Mouse (Mus musculus): Measurements from ENCODE around the gene Dnaaf3.
"Not testable (repeated sequence)": the region's sequence is repeated elsewhere in the genome, so short reads cannot be mapped to it uniquely, and the experiment has no call there.

Gene Dnaaf3

DNA sequence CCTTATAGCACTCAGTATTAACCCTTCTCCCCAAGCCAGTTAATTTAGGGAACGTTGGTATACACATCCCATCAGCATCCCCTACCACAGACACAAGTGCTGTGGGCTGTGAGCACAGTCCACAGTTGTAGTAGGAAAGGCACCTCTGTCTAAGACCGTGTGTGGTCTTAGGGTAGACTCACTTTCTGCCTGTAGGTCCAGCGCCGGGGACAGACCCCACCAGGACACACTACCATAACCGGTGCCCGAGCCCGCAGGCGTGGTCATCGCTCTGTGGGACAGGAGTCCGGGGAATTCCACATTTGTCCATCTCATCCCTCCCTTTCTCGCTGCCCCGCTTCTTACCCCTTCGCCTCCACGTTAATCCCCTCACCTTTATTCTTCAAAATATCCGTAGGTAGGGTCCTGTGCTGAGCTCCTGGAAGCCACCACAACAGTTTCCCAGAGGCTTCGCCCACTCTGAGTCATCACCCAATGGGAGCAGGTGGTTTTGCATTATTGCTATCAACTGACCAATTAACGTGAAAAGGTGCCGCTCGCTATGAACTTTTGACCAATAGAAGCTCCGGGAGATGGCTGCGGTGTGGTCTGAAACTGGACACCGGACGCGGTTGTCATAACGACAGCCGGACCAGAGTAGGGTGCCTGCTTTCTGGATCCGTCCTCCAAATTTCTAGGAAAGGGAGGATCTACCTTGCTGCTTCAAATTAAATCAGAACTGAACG lies at the start of gene Dnaaf3:
TSS of gene Dnaaf3 (minus strand) at position 449 of the 725 bp plus-strand sequence.
- peak within 1 kb of the TSS; percentile 79 for H3K4me3 ChIP-seq (replicated peaks; ENCODE audit: low read length)
- no peaks in the 10 kb centered on the region for H3K9me3 ChIP-seq (ENCODE audit: low read length)
- TF ChIP-seq NANOG (IDR thresholded peaks at IDR 0.05; ENCODE audit: borderline replicate concordance, low read length), result peak; percentile 17; the same call in 1 of the 2 replicates
- TF ChIP-seq CTCF (conservative IDR thresholded peaks at IDR 0.05; ENCODE audit: low read length), result no peak
- no peak for TF ChIP-seq POU5F1 (IDR thresholded peaks at IDR 0.05; ENCODE audit: borderline replicate concordance, low read length)
- H3K27me3 ChIP-seq (ENCODE audit: insufficient read depth, low read length), result no peaks in the 10 kb centered on the region
- no peaks in the 10 kb centered on the region for H3K36me3 ChIP-seq (ENCODE audit: insufficient read depth, low read length)
- H3K4me1 ChIP-seq (replicated peaks; ENCODE audit: low read depth, low read length), result peaks cover 72% of the 10 kb centered on the region

DNA sequence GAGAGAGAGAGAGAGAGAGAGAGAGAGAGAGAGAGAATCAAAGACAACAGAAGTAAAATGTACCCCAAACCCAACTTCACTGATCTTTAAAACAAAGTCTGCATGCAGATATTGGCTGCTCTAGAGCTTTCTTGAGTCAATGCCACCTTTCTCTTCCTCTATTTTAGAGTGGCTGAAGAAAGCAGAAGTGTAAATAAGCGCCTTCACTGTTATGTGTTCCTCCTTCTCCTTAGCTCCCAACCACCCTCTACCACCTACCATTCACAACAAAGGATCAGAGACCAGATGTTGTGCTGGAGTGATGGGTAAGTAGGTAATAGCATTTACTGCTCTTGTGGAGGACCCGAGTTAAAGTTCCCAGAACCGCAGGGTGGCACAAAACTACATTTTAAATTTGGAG lies 49.2 kb upstream of the Dnaaf3 start:
- not testable (repeated sequence) for H3K36me3 ChIP-seq (ENCODE audit: insufficient read depth, low read length); H3K27me3 ChIP-seq (ENCODE audit: insufficient read depth, low read length); H3K4me1 ChIP-seq (replicated peaks; ENCODE audit: low read depth, low read length); H3K4me3 ChIP-seq (replicated peaks; ENCODE audit: low read length)
- H3K9me3 ChIP-seq (ENCODE audit: low read length), result peaks cover 30% of the 10 kb centered on the region

DNA sequence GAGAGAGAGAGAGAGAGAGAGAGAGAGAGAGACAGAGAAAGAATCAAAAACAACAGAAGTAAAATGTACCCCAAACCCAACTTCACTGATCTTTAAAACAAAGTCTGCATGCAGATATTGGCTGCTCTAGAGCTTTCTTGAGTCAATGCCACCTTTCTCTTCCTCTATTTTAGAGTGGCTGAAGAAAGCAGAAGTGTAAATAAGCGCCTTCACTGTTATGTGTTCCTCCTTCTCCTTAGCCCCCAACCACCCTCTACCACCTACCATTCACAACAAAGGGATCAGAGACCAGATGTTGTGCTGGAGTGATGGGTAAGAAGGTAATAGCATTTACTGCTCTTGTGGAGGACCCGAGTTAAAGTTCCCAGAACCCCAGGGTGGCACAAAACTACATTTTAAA lies 40.1 kb upstream of the Dnaaf3 start:
- H3K4me3 ChIP-seq (replicated peaks; ENCODE audit: low read length); H3K36me3 ChIP-seq (ENCODE audit: insufficient read depth, low read length): not testable (repeated sequence)
- H3K9me3 ChIP-seq (ENCODE audit: low read length), result peaks cover 12% of the 10 kb centered on the region

DNA sequence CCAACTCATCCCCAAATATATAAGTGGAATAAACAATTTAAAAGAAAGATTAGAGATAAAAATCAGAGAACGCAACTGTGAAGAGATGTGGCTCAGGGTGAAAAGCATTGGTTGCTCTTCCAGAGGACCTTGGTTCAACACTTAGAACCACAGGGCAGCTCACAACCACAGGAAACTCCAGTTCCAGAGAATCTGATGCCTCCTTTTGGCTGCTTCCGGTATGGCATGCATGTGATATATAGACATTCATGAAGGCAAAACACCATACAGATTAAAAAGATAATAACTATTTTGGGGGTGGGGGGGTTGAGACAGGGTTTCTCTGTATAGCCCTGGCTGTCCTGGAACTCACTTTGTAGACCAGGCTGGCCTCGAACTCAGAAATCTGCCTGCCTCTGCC lies 30.4 kb upstream of the Dnaaf3 start:
- peak; percentile 52 for TF ChIP-seq CTCF (conservative IDR thresholded peaks at IDR 0.05; ENCODE audit: low read length)
- no peak for TF ChIP-seq POU5F1 (IDR thresholded peaks at IDR 0.05; ENCODE audit: borderline replicate concordance, low read length)
- Histone ChIP-seq H3K27me3 (ENCODE audit: insufficient read depth, low read length) (no peaks in the 10 kb centered on the region), H3K9me3 (ENCODE audit: low read length) (no peaks in the 10 kb centered on the region), H3K36me3 (ENCODE audit: insufficient read depth, low read length) (no peaks in the 10 kb centered on the region), H3K4me3 (replicated peaks; ENCODE audit: low read length) (no peak overlapping the region), H3K4me1 (replicated peaks; ENCODE audit: low read depth, low read length) (no peaks in the 10 kb centered on the region)

More for the DNA sequence above, 40.1 kb upstream of the Dnaaf3 start:
- not testable (repeated sequence) for H3K27me3 ChIP-seq (ENCODE audit: insufficient read depth, low read length); H3K4me1 ChIP-seq (replicated peaks; ENCODE audit: low read depth, low read length)

DNA sequence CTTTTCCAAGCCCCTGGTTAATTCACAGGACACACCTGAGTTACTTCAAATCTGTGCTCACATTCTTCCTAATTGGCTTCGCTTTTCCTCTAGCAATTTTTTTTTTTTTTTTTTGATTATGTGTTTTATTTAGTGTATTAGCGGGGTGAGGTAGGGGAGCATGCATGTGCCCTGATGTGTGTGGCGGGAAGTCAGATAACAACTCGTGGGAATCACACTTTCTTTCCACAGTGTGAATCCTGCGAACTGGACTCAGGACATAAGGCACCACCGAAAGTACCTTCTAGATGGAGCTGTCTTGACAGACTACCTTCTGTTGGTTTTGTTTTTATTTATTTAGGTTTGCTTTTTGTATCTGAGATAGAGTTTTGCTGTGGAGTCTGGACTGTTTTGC lies 24.9 kb upstream of the Dnaaf3 start:
- no peaks in the 10 kb centered on the region for H3K36me3 ChIP-seq (ENCODE audit: insufficient read depth, low read length)
- peaks cover 6% of the 10 kb centered on the region; the same call in 1 of the 2 replicates for H3K4me1 ChIP-seq (replicated peaks; ENCODE audit: low read depth, low read length)
- peaks cover 14% of the 10 kb centered on the region for H3K27me3 ChIP-seq (ENCODE audit: insufficient read depth, low read length)
- no peak overlapping the region for H3K4me3 ChIP-seq (replicated peaks; ENCODE audit: low read length)
- H3K9me3 ChIP-seq (ENCODE audit: low read length), result no peaks in the 10 kb centered on the region
- TF ChIP-seq CTCF (conservative IDR thresholded peaks at IDR 0.05; ENCODE audit: low read length) (no peak), NANOG (IDR thresholded peaks at IDR 0.05; ENCODE audit: borderline replicate concordance, low read length) (no peak), POU5F1 (IDR thresholded peaks at IDR 0.05; ENCODE audit: borderline replicate concordance, low read length) (no peak)

DNA sequence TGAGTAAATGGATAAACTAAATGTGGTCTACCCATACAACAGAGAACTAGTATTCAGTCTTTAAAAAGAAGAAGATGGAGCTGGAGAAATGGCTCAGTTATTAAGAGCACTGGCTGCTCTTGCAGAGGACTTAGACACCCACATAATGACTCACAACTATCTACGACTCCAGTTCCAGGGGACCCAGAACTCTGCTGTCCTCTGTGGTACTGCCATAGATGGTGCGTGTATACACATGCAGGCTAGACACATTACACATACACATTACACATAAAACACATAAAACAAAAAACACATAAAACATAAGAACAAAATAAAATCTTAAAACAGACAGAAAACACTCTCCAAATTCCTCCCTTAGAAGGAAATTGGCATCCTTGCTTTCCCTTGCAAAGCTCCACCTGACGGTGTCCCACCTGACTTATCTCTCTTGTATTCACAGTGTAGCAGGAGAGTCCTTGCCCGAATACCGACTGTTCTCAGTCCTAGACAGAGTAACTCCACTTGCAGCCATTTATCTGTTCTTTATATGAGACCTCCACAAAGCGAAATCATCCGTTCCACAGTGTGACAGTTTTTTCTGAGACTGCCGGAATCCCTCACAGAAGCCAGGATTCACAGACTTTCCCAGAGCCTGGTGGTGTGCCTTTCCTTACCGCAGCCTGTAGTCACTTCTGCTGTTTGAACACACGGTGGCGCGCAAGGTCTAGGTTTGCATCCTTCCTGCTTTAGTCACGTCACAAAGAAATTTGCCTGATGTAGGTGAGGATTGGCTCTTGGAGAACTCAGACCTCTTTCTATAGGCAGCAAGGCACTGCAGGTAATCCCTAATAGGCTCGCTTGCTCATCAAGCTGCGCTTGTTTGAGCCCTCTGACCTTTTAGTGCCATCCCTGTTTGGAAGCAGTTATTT lies 24.3 kb upstream of the Dnaaf3 start:
- peaks cover 14% of the 10 kb centered on the region for H3K27me3 ChIP-seq (ENCODE audit: insufficient read depth, low read length)
- no peak overlapping the region for H3K4me3 ChIP-seq (replicated peaks; ENCODE audit: low read length)

DNA sequence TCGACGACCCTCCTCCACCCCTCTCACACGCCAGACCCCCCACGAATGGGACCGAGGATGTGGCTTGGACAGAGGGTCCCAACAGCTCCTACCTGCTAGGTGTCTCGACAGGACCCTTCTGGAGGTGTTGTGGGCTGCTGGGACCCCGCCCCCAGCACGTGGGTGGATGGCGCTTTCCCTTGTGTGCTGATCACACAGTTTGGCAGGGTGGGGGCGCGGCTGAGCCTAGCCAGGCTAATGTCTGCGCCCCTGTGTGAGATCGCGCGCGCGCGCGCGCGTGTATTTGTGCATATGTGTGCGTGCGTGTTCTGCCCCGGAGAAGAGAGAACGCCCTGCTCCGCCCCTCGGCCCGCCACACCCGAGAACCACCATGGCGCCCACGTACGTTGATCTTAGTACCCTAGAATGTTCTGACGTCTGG lies 15.0 kb upstream of the Dnaaf3 start, which contains the start of gene Syt5:
TSS of gene Syt5 (minus strand) at position 321 of the 421 bp plus-strand sequence.
- no peaks in the 10 kb centered on the region for H3K9me3 ChIP-seq (ENCODE audit: low read length)
- H3K27me3 ChIP-seq (ENCODE audit: insufficient read depth, low read length), result peaks cover 30% of the 10 kb centered on the region
- H3K4me1 ChIP-seq (replicated peaks; ENCODE audit: low read depth, low read length), result peaks cover 27% of the 10 kb centered on the region
- no peak for TF ChIP-seq CTCF (conservative IDR thresholded peaks at IDR 0.05; ENCODE audit: low read length)
- no peak for TF ChIP-seq POU5F1 (IDR thresholded peaks at IDR 0.05; ENCODE audit: borderline replicate concordance, low read length)
- TF ChIP-seq NANOG (IDR thresholded peaks at IDR 0.05; ENCODE audit: borderline replicate concordance, low read length), result no peak
- H3K36me3 ChIP-seq (ENCODE audit: insufficient read depth, low read length), result no peaks in the 10 kb centered on the region
- H3K4me3 ChIP-seq (replicated peaks; ENCODE audit: low read length), result peak within 1 kb of the TSS; percentile 72

More for the DNA sequence above, 24.3 kb upstream of the Dnaaf3 start:
- H3K9me3 ChIP-seq (ENCODE audit: low read length), result no peaks in the 10 kb centered on the region
- H3K4me1 ChIP-seq (replicated peaks; ENCODE audit: low read depth, low read length), result peaks cover 6% of the 10 kb centered on the region; the same call in 1 of the 2 replicates
- TF ChIP-seq NANOG (IDR thresholded peaks at IDR 0.05; ENCODE audit: borderline replicate concordance, low read length) (no peak), CTCF (conservative IDR thresholded peaks at IDR 0.05; ENCODE audit: low read length) (peak; percentile 84), POU5F1 (IDR thresholded peaks at IDR 0.05; ENCODE audit: borderline replicate concordance, low read length) (no peak)
- no peaks in the 10 kb centered on the region for H3K36me3 ChIP-seq (ENCODE audit: insufficient read depth, low read length)

DNA sequence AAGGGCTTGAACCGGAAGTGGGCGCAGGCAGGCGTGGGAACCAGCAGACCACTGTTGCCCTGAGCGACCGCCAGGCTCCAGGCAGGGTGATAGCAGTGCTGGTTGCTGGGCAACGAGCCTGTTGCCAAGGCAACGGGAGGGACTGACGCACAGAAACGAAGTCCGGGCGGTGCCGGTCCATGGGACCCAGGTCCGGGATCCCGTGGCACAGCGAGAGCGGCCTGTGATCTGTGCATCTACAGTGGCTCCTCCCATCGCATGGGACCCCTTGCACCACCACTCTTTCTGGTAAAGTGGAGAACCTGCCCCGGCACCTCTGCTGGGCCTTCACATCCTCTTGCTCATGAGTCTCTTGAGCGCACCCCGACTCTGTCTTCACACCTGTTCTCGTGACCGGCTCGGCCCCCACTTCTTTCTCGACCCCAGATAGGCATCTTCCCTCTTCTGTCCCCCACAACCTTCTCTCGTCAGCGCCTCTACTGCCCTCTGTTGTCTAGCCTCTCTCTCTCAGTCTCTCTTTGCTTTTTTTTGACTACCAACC lies 14.4 kb upstream of the Dnaaf3 start:
- 0 out of 2 replicates have a peak, but pooled peaks have one; percentile 4 for TF ChIP-seq CTCF (conservative IDR thresholded peaks at IDR 0.05; ENCODE audit: low read length)
- TF ChIP-seq NANOG (IDR thresholded peaks at IDR 0.05; ENCODE audit: borderline replicate concordance, low read length), result no peak
- no peak for TF ChIP-seq POU5F1 (IDR thresholded peaks at IDR 0.05; ENCODE audit: borderline replicate concordance, low read length)
- Histone ChIP-seq H3K4me3 (replicated peaks; ENCODE audit: low read length) (peak overlapping the region; percentile 72), H3K36me3 (ENCODE audit: insufficient read depth, low read length) (no peaks in the 10 kb centered on the region), H3K9me3 (ENCODE audit: low read length) (no peaks in the 10 kb centered on the region), H3K4me1 (replicated peaks; ENCODE audit: low read depth, low read length) (peaks cover 29% of the 10 kb centered on the region), H3K27me3 (ENCODE audit: insufficient read depth, low read length) (peaks cover 30% of the 10 kb centered on the region)

Measured in E14TG2a.4 (cell line).